Mouse (Mus musculus): ENCODE data around the gene Rngtt.
"Not testable (repeated sequence)": the region's sequence is repeated elsewhere in the genome, so short reads cannot be mapped to it uniquely, and the experiment has no call there.

Rngtt gene

DNA sequence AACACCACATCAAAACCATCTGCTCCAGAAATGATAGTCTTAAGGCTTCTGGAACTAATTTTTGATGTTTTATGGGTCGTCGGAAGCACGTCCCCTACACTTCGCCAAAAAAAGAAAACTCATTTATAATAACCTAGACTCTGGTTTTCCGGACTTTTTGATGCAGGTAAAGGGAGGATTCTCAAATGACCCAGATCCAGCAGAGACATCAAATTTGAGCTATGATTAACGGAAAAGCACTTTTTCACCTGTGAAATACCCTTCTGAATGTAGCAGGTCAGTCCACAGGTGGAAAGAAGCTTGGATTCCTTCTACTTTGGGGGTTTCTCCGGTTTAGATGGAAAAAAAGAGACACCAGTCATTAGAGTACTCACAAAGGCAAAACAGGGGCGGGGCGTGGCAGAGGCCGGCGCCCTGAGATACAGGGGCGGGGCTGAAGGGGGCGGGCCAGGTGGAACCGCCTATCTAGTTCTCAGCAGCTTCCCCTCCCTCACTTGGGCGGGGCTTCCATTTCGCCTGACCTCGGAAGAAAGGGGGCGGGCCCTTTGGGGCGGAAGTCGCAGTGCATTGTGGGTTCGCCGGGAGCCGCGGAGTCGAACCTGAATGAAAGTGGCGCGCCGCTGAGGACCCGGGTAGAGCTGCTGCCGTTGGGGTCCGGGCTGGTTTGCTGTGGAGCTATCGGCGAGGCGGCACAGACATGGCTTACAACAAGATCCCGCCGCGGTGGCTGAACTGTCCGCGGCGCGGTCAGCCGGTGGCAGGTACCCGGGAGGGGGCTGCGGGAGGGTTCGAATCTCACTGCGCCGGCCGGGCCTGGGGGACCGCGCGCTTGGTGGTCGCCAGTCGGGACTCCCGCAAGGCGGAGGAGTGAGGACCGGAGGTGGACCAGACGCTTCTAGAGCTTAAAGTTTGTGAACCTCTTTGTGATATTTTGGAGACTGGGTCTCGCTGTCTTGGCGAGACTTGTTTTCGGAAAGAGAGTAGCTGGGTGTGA, at the start of gene Rngtt:
Gene Rngtt (plus strand): TSS at position 548 of the 994 bp plus-strand sequence.
- peak; percentile 98 for DNase-seq

DNA sequence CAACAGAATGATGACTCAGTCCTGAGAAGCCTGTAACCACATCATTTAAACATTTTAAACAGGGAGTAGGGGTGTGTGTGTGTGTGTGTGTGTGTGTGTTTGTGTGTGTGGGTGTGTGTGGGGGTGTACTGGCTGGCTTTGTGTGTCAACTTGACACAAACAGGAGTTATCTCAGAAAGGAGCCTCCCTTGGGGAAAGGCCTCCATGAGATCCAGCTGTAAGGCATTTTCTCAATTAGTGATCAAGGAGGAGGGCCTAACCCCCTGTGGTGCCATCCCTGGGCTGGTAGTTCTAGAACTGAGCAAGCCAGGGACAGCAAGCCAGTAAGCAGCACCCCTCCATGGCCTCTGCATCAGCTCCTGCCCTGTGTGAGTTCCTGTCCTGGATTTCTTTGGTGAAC, 49.8 kb upstream of the Rngtt start:
- no peak for DNase-seq

DNA sequence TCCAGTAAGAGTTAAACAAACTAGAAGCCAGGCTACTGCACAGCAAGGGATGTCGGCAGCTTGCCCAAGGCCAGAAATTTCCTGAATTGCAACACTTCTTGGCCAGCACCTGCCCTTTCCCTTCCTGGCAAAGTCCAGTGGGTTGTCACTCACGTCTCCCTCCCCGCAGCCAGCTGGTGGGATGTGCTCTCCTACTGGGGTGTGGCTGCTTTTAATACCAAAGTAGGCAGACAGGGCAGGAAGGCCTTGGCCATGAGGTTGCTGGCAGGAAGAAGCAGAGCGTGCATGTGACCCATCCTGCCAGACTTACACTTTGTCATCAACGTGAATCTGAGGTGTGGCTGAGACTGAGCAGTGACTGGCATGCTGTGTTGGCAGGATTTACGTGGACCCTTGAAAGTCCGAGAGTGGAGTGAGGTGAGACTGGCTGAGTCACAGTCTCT, 48.8 kb upstream of the Rngtt start:
- DNase-seq: peak; percentile 95

DNA sequence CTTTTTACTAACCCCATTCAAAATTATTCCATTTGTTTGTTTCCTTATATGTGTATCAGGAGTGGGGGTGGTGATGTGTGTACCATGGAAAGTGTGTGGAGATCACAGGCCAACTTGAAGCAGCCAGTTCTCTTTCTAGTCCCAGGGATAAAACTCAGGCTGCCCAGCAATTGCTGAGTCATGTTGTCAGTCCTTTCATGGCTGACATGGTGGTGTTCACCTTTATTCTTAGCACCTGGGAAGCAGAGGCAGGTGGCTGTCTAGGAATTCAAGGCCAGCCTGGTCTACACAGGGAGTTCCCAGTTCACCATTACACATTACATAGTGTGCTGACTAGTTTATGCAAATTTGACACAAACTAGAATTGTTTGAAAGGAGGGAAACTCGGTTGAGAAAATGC, 47.2 kb upstream of the Rngtt start:
- no peak for DNase-seq

DNA sequence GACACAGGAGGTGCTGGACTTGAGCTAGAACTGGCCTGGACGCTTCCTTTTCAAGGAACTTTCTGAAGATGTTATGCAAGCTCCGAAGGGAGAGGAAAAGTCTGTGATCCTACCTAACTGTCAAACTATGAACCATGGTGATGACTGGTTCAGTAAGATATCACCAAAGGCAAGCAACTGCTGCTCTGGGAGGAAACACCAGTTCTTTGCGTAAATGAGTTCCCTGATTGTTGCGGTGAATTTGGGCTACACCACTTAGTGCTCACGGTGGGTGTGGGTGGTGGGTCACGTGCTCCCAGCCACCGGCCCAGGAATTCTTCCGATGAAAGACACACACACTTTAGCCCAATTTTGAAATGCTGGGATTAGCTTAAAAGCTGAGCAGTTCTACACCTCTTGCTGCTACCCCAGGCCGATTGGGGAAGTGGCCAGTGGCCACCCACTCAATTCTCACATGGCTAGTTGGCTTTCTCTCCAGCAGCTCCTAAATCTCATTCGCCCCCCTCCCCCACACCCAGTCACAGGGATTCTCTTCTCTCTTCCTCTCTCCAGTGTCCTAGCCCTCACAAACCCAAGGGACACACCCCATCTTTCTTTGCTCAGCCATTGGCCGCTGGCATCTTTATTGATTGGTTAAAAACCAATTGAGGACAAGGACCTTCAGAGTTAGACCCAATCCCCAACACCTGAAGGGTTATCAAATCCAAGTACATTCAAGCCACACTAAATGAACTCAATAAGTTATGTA, 45.0 kb upstream of the Rngtt start:
- DNase-seq: no peak

DNA sequence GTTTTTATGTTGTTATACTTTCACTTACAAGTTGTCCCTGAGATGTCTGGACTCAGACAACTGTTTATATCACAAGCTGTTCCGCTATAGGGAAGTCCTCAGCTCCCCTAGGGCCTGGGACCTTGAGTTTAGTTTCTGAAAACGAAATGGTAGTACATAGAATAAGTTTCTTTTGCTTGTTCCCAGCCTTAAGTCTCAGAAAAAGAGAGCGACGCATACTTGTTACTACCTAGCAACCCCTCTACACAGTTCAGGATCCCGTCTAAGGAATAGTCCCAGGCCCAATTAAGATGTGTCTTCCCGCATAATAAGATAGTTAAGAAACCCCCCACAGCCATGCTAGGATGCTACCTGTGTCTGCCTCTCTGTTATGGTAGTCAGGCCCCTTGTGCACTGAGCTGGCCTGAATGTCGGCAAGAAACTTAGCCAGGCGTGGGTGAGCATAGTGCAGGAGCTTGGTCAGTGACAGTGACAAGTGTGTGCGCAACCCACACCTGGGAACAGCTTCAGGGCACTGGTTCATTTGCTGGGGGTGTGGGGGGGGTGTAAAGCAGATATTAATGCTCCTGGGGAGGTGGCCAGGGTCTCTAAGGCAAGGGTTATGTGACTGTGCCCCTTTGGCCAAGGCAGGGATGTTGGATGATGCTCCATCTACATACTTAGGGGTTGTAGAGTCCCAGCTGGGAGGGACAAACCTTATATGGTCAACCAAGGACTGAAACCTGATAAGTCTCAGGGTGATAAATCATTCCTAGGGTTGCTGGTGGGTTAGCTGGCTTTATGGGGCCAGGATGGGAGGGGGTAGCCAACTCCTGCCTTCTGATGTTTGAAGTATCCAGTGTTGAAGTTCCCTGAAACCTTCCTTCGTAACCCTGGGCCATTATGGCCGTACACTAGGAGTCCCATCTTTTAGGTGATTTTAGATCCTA, 39.5 kb upstream of the Rngtt start:
- DNase-seq: no peak

DNA sequence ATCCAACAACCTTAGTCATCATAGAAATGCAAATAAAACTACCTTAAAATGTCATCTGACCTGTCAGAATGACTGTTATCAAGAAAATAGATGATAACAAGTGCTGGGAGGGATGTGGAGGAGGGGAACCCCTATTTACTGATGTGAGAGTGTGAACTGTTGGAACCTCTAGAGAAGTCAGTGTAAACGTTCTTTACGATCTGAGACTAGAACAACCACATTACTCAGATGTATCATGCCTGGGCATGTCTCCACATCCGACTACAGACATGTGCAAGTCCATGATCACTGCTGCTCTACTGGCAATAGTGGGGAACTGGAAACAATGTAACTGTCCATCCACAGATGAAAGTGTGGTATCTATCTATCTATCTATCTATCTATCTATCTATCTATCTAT, 36.7 kb upstream of the Rngtt start:
- DNase-seq: no peak

DNA sequence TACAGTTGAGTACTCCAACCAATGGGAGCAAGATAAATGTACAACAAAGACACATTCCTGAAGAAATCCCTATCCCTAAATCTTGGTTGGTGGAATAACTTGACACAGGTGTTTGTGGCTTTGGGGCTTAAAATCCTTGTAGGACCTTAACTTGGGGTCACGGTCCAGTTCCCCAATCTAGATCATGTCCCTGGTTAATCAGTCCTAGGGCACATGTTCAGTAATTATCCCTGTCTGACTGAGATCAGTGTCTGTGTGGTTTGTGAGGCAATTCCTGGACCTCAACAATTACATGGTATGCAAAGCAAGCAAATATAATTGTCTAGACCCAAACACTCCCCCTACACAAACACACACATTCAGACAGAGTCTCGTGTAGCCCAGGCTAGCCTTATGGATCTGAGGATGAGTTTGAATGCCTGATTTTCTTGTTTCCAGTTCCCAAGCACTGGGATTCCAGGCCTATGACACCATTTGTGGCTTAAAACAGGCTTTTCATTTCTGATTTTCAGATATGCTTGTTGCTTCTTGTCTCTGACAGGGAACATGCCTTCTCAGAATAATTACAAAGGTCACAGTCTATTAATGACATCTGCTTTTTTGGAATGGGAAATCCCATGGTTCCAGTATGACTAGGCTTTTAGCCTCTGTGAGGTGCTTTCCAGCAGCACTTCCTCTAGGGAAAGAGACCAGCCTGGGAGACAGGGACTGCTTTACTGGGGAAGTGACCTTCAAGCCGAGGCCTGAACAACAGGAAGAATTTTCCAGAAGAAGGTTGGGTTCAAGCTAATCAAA, 28.0 kb upstream of the Rngtt start:
- DNase-seq: peak; percentile 31

DNA sequence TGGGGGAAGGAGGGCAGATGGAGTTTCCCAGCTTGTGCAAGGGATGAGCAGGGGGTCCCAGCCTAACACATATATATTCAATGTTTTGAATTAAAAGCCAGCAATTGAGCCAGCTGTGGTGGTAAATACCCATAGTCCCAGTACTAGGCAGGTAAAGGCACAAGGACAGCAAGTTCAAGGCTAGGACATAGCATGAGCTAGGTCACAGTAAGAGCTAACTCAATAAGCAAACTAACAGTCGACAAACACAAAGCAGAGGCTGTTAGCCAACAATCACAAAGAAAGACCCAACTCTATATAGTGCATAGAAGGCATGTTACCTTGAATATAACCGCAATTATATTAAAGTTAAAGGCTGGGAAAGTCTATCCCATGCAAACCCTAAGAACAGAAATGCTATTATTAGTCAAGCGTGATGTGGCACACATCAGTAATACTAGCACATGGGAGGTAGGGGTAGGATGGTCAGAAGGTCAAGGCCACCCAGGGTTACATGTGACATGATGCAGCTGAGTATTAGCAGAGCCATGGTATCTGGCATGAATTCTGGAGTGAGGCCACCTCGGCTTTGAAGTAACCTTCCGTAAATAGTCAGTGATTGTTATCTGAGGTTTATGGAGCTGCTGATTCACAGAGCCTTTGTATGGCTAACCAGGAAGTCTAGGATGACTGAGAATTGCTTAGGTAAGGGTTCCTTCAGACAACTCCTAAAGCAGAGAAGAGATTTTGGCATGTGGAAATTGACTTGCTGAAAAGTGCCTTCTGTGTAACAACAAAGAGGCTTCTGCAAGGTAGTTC, 25.8 kb upstream of the Rngtt start:
- no peak for DNase-seq

DNA sequence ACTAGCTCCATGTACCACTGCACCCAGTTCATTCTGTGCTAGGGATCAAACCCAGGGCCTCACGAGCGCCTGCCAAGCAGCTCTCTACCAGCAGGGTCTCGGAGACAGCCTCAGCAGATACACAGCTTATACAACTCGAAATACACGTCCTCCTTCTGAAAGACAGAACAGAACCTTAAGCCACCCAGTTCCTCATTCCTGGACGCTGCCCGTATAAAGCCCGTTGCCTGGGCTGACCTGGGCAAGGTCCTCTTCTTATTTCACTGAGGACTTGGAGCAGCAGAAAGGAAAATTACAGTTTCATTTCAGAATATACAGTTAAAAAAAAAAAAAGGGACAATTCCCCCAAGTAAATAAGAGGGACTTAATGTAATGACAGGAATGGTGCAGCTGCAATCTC, 24.7 kb upstream of the Rngtt start:
- peak; percentile 40 for DNase-seq

DNA sequence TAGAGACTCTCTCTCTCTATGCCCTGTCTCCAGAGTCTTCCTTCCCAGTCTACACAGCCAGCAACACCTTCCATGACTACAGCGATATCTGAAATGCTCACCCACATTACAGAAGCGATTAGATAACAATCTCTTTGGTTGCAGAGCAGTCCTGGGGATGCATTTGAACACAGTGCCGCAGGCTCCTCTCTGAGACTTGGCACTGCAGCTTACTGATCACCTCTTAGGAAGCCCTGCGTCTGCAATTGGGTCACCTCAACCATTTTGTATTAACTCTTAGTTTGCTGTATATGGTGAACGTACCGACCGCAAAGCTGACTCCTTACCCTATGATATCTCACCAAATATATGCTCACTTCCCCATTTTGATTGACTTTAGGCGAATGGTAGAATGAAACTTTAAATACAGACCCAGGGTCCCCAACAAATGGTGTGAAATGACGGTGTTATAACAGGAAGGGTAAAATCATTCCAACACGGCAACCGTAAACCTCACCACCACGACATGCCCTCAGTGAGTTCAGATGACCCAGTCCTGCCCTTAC, 20.9 kb upstream of the Rngtt start:
- DNase-seq: no peak

DNA sequence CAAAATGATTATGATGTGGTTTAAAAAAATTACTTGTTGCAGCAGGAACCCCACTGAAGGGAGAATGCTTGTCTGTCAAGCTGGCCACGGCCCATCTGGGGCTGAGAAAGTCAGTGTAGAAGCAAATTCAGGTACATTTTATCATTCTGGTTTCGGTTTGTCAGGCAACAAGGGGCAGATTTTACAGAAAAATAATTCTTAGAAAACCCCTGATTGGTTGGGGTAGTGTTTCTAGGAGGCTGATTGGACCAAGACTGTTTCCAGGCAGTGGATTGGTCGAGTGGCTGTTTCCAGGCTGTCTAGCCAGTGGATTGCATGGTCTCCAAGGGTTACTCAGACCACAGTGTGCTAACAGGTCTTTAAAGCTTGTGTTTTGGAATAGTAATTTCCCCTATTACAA, 20.1 kb upstream of the Rngtt start, which contains the start of gene Pnrc1:
Gene Pnrc1 (minus strand): TSS at position 162 of the 400 bp plus-strand sequence.
- DNase-seq: peak; percentile 58

DNA sequence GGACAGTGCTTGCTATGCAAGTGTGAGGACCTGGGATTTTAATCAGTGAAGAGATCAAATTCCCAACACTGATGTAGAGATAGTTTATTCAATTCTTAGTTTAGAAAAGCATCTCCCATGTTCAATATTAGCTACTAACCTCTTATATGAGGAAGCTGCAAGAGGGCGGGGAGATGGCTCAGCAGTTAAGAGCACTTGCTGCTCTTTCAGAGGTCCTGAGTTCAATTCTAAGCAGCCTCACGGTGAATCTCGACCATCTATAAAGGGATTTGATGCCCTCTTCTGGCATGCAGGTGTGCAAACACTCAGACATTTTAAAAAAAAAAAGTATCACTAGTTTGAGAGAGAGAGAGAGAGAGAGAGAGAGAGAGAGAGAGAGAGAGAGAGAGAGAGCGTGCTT, 19.2 kb upstream of the Rngtt start:
- no peak for DNase-seq

DNA sequence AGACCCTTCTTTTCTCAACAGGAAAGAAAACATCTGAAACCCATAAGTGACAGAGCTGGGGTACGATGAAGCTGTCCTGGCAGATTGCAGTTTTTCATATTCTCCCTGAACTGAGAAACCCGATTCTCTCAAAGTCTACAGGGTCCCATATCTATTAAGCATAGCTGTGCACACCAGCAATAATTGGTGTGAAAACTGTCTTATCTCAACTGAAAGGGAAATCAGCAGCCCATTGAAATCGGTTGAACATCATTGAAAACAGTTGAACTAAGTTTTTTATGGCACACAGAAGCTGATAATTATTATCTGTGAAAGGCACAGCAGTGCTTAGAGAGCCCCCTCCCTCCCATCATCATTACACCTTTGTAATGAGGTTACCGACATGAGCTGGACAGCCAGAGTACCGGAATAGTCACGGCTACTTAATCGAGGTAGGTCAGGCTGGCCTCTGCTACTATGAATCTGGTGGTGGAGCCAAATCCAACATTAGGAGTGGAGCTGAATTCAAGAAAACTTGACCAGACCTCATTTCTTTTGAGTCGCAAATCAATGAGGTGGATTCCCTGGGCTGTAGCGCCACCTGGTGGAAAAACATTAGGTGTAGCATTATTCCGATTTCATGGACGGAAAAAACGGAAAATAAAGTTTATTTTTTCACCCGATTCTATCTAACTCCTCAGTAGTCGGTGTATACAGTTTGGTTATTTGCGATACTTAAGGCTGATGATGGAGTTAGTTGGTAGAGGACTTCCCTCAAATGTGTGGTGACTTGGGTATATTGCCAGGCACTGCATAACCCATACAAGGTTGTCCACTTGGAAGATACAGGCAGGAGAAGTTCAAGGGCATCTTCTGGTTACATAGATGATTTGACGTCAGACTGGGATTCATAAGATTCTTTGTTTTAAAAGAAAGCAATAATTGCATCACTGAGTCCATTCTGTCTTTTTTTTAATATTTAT, 17.4 kb upstream of the Rngtt start:
- DNase-seq: peak; percentile 68

DNA sequence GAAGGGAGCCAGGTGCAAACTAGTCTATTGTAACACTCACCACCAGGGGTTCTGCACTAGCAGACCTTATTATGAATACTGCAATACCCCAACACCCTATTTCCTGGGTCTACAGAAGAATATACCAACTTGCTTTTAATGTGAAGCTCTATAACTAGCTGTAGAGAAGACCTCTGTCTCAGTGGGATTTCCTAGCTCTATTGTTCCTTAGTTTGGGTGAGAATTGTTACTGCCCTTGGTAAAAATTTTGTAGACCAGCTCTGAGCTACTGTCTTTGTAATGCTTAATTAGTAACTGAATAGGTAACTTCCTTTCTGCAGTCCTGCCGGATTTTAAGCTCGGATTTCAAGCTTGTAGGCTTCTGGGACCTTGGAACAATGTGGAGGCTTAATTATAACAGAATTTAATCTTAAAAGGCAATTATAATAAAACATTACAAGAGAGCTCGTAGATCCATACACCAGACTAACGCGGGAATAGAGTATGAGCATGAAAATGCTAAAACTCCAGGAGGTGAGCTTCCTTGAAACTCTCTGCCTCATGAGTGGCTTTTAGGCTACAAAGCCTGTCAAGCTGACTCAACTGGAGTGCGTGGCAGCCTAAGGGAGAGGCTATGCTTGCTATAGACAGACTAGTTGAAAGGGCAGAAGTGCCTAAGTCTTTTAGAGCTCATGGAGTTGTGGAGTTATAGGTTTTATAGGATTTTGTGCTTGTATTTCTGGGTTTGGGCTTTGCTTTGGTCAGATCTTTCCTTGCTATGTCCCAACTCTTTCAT, 9.0 kb upstream of the Rngtt start:
- DNase-seq: not testable (repeated sequence)

DNA sequence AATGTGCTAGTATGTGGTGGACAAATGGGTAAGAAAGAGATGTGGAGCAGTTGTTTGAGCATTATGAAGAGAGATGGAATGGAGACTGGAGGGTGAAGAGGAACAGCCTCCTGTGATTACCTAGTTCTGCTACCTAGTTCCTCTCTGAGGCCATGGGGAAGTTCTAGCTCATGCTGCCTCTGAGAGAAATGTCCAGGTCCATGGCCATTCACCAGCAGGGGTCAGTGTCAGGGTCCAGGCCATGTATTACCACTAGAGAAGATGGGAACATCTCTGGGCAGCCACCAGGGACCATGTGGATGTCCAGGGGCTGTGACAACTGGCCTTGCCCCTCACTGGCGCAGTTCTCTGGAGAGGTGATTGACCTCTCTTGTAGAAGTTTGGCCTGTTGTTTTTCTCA, 7.1 kb upstream of the Rngtt start:
- DNase-seq: no peak

DNA sequence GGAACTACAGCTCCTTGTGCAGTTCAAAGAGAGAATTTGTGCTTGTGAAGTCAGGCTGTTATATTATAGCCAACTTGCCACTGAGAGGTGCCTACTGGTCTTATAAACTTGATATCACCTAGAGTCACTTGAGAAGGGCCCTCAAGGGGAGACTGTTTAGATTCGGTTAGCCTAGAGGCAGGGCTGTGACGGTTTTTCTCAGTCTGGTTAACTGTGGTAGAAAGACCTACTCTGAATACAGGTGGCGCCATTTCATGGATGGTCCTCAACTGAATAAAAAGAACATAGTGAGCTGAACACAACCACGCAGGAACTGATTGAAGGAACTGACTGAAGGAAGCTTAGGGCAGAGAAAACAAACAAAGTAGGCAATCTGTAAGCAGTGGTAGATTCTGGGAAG, 3.0 kb upstream of the Rngtt start:
- no peak for DNase-seq

DNA sequence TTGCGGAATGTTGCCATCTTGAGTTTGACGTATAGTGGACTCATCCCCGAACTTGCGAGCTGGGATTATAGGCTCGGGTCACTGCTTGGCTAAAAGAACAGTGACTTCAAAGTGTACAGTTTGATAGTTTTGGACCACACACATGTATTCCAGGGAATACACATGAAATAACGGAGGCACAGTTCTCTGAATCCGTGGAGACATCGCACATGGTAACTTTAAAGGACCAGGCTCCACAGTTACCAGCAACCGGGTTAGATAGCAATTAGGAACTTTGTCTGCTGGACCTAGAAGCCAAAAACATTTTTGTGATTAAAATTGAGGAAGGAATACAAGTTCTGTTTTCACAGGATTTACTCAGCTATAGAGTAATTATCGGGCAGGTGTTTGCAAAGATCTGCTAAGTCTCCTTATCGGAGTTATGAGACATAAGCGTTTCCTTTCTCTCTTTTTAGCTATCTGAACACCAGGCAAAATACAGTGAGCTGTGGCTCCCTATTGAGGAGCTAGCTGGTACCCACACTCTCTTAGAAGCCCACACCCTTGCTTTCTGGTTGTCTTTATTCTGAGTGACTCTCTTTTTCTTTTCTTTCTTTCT, 828 bp downstream of the Rngtt start:
- DNase-seq: no peak
